Mouse (Mus musculus): ENCODE measurements around the gene Scn1b.

The Scn1b gene

GRCm38 (mm10) chr7:31126851-31127724 lies at the start of gene Scn1b:
Gene Scn1b (minus strand): TSS chr7:31127003.
- DNase-seq (ENCODE audit: low spot score), result no peak

GRCm38 (mm10) chr7:31175096-31175495 lies 48.3 kb upstream of the Scn1b start:
- DNase-seq (ENCODE audit: low spot score), result no peak

- DNase-seq (ENCODE audit: low spot score), result no peak
Observed at GRCm38 (mm10) chr7:31174466-31174865, 47.7 kb upstream of the Scn1b start.

GRCm38 (mm10) chr7:31172238-31172637 lies 45.4 kb upstream of the Scn1b start:
- no peak for DNase-seq (ENCODE audit: low spot score)

DNA sequence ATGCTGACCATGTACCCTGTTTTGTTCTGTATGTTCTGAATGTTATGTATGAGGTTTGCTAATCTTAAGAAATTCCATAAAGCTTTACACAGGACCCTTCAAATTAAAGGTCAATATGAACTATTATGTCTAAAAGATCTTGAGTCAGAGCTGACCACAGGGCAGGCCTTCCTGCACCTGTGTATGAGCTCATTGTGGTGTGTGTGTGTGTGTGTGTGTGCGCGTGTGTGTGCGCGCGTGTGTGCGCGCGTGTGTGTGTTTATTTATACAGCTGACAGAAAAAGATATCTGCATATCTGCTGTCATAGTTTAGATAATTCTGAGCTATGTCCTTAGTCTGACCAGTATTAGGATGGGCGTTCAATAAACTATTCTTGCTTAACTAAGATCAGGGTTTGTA lies 43.7 kb upstream of the Scn1b start:
- no peak for DNase-seq (ENCODE audit: low spot score)

DNA sequence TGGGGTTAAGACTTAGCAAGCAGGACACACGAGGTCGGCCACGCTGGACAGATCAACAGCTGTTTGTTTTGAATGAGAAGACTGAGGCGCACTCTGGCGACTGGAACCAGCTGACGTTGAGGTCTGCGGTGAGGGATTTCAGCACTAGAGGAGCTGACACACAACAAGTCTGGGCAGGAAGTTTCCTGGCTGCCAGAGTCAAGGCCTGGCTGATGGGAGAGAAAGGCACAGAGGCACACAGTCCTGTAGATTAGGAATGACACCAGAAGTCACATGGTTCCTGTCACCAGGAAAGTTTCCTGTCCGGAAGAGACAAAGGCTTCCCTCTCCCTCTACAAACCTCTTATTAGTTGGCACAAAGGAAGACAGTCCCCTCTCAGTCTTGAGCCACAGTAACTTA lies 41.6 kb upstream of the Scn1b start:
- DNase-seq (ENCODE audit: low spot score), result no peak

GRCm38 (mm10) chr7:31164748-31165147 lies 37.9 kb upstream of the Scn1b start:
- DNase-seq (ENCODE audit: low spot score), result no peak

DNA sequence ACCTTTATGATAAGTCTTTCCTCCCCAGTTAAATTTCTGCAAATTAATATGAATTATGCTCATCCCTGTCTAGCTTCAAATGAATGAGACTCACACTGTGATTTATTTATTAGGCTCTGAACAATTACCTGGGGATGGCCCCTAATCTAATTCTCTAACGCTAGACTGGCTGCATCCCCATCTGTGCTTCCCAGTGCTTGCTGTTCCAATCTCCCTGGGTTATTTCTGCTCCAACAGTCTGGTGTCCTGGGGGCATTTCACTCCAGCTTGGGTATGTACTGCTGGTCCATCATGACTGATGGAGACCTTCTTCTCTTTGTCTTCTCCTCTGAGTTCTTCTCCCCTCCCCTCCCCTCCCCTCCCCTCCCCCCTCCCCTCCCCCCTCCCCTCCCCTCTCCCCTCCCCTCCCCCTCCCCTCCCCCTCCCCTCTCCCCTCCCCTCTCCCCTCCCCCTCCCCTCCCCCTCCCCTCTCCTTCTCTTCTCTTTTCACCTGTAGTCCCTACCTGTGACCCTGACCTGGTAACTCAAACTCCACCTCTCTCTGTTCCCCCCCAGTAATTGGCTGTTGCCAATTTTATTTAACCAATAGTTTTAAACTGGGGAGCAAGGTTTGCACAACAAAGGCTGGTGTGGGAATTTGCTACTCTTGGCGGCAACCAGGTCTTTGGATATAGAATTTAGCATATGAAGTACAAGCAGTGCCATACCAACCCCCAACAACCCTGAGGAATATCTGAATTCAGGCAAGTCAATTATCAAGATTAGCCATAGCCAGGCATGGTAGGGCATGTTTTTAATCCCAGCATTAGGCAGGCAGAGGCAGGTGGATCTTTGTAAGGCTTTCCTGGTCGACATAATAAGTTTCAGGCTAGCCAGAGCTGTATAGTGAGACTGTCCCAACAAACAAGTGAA lies 37.1 kb upstream of the Scn1b start:
- DNase-seq (ENCODE audit: low spot score), result no peak

DNA sequence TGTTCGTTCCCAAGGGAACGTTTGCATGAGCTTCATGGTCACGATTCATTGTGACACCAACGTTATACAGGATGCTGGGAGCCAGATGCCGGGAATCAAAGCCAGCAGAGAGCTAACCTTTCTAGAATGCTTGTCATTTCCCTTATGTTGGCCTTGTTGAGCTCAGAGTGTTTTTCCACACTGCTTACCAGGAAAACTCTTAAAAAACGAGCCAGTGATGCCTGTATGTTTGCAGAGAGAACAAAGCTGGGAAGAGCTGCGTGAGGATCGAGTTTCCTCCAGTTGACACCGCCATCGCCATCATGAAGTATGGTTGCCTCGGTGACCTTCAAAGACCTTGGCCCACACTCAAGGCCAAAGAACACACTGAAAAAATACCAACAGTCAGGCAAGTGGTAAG lies 35.5 kb upstream of the Scn1b start:
- no peak for DNase-seq (ENCODE audit: low spot score)

GRCm38 (mm10) chr7:31161831-31162230 lies 35.0 kb upstream of the Scn1b start:
- no peak for DNase-seq (ENCODE audit: low spot score)

DNA sequence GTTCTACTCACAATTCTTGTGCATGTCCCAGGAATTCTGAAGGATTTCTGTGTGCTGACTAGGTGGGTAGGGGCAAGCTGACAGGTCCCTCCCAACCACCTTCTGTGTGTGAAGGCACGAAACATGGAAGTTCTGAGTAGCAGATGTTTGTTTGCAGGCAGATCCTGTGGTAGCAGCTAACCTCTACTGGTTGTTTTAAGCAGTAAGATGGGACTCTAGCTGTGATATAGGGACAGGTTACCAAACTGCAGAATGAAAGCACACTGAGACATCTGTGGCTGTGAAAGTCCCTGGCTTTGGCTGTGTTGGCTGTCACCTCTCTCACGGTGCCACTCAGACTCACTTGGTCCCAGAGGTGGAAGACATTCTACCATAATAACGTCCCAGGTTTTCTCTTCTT lies 34.4 kb upstream of the Scn1b start:
- DNase-seq (ENCODE audit: low spot score), result no peak

GRCm38 (mm10) chr7:31160763-31161162 lies 34.0 kb upstream of the Scn1b start:
- DNase-seq (ENCODE audit: low spot score), result no peak

- DNase-seq (ENCODE audit: low spot score), result no peak
Observed at GRCm38 (mm10) chr7:31156034-31156928, 29.5 kb upstream of the Scn1b start.

DNA sequence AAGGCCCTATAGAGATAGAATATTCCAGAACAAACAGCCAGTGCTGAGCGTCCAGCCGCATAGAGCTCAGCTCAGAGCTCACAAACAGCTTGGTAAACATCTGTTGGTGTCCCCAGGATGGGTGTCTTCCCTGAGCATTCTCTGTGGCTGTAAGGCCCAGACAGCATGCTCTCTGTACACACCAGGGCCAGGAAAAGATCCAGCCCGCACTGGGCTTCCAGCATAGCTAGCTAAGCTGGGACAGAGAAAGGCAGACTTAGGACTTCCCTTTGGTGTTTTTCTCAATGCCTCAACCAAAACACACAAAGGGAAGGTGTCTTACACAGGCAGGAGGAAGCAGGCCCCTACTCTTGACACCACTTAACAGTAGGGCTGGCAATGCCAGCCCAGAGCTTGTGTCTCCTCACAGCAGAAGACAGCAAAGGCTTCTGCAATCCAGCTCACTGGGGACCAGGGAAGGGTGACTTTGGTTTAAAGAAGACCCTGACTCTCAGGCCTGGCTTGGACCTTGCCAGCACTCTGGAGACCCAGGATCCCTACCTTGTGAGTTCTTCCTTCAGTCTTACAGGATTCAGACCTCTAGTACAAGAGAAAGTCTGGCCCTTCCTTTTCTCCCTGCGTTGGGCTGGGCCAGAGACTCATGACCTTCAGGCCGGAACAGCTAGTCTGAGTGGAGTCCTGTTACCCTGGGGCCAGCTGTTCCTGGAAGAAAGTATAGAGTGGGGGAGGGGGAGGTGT lies 28.7 kb upstream of the Scn1b start, which contains the start of gene Gramd1a:
Gramd1a (minus strand) TSS at position 601 of the 738 bp plus-strand sequence.
- peak; percentile 60 for DNase-seq (ENCODE audit: low spot score)

DNA sequence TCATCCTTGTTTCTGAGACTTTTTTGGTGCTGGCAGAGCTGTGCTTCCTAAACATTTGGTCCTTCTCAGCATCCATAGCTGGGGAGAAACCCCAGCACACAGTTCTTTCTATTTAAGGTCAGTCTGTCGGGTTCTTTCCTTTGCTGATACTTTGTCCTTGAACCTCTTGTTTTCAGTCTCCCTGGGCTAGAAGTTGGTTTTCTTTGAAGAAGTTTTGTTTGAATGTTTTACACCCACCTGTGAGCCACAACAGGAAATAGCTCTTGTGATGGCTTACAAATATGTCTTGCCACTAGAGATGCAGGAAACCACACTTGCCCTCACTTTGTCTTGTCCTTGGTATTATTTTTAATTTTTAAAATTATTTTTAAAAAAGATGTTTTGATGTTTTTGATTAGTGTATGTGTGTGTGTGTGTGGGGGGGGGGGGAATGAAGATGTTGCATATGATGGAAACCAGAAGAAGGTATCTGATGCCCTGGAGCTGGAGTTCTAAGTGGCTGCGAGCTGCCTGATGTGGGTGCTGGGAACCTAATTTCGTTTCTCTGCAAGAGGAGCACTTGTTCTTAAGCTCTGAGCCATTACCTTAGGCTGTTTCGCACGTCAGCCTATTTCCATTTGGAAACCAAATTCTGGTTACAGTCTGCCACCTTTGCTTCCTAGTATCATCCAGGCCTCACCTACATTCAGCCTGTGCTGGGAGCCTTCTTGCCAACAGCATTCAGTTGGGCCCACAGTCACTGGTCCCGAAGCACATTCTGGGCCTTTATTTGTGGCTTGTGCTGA lies 26.9 kb upstream of the Scn1b start:
- DNase-seq (ENCODE audit: low spot score), result no peak

DNA sequence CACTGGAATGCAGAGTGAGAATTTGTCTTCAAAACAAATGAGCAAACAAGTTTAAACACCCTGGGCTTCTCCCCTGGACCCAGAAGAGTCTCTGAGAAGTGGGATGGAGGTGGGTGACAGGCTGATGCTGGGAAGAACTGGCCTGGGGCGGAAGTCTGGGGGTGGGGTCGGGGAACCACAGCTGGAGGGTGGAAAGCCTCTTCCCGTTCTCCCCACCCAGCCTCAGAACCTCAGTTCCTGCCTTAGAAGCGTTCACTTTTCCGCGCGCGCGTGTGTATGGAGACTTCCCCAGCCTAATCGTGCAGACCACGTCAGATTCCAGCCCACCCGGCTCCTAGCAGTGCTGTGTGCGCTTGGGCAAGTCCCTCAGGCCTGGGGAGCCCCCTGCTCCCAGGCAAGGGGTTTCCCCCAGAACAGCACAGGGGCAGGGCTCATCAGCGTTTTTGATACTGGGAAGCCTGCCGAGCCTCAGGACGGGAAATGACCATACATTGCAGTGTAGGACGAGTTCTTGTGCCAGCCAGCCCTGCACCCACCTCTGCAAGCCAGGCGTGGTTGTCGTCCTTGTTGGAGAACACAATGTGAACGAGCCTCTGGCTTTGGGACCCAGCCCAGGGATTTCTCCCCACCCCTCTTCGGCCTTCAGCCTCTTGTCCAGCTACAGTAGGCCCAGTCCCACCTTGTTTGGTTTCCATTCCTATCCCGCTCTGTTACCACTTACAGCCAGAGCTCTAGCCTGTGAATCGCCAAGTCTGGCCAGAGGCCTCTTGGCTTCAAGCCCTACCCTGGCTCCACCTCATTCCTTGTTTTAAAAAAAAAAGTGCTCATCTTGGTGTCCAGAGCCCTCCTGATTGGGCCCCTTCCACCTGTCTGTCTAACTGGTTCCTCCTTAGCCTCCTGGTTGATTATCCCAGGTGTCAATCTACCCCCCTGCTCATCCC lies 24.8 kb upstream of the Scn1b start:
- peak; percentile 78 for DNase-seq (ENCODE audit: low spot score)

GRCm38 (mm10) chr7:31150566-31151300 lies 23.9 kb upstream of the Scn1b start:
- DNase-seq (ENCODE audit: low spot score), result peak; percentile 81

Measured in testis, postnatal 14 days (tissue).